Mouse (Mus musculus): ENCODE measurements around the gene Dqx1.

Gene Dqx1

DNA sequence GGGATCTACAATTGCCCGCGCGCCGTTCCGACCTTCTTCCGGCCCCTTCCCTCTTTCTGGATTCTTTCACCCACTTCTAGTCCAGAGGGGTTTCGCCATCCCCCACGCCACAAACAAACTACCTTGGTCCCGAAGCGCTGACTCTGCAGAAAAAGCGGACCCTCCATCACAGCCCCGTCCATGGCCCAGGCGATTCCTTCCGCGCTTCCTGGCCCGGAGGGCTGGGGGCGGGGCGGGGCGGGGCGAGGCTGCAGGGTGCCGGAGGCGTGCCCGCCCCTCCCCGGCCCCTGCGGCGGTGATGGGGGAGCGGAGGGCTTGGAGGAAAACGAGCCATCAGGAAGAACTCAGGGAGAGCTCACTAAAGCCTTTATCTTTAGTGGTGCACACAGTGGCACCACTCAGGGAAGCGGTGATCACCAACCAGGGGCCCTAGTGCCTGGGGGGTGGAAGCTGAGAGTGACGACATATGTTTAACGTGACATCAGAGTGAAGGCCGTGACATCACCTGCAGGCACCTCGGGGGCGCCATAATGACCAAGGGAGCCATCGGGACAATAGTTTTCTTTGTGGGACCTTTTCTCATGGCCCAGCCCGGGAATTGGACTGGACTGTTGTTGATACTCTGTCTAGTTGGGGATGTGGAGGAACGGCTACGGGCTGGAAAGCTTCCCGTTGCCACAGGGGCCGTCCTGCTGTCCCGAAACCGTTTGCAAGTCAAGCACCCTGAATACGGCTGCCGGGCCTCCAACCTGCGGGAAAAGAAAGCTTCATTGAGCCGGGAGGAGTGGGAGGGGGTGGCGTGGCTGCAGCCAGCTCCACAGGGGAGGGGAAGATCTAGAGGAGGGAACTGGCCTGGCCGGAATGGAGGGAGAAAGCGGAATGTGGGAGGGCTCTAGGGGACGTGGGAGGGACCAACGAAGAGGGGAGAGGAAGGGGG, 24.1 kb upstream of the Dqx1 start, which contains the start of the genes Dok1 and Loxl3:
Dok1 (minus strand) TSS at position 223 of the 937 bp plus-strand sequence.
Loxl3 (plus strand) TSS at position 925 of the 937 bp plus-strand sequence.
- DNase-seq: peak; percentile 43

- DNase-seq: no peak
These were observed 23.1 kb upstream of the Dqx1 start for GRCm38 (mm10) chr6:83034463-83035055.

DNA sequence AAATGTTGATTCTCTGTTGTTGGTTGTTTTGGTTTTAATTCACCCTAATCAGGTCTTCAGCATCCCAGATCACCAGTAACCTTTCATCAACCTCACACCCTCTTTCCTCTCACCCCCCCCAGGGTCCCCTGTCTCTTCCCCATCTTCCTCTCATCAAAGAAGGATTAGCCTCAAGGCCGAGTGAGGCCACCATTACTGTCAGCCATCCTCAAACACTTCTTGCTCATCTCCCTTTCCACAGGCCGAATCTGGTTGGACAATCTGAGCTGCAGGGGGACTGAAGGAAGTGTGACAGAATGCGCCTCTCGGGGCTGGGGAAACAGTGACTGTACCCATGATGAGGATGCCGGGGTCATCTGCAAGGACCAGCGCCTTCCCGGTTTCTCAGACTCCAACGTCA, 20.5 kb upstream of the Dqx1 start:
- DNase-seq: no peak

GRCm38 (mm10) chr6:83038496-83039012, 19.1 kb upstream of the Dqx1 start:
- DNase-seq: peak; percentile 92

DNA sequence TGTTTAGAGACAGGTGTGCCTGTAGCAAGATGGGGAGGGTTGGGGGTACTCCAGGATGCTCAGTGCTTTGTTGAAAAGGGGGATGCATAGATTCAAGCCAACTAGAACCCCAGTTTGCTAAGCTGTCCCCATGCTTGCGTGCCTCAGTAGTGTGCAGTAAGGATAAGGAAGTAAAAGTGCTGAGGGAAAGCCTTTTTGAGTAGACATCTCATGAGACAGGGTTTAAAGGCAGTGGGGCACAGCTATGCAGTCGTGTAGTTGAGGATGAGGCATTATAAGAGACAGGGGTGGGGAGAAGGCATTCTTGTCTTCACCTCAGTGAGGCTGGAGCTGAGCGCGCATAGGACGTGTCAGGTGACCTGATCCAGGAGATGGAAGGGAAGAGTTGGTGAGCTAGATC, 17.0 kb upstream of the Dqx1 start:
- no peak for DNase-seq

DNA sequence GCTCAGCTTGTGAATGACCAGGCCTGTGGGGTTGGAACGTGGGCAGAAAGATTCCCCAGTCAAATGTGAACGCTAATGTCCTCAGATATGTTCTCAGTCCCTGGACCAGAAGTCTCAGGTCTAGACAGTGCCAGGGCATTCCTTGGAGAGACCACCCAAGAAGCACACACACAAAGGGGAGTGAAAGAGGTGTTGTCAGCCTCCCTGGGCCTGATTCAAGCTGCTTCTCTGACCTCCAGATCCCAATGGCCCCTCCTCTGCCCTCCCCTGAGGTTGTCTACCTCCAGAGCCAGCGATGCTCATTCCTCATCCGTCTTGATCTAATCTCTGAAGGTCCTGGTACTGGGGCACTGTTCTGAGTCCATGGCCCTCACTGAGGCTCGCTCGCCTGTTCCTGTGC, 14.1 kb upstream of the Dqx1 start:
- no peak for DNase-seq

DNA sequence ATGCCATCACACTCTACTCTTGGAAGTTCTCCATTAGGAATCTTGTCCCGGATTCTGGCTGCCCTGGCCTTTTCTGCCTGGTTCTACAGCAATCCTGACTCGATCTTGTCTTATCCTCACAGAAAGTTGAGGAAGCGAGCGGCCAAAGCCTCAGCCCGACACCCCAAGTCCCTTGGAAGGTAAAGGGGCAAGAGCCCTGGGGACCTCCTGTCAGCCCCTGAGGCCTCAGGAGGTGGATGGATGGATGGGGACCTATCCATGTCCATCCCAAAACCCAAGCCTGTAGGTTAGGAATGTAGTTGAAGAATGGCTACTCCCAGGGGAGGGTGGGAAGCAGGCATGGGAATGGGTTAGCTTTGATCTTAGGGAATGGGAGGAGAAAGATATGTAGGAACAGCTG, 13.7 kb upstream of the Dqx1 start:
- DNase-seq: no peak

DNA sequence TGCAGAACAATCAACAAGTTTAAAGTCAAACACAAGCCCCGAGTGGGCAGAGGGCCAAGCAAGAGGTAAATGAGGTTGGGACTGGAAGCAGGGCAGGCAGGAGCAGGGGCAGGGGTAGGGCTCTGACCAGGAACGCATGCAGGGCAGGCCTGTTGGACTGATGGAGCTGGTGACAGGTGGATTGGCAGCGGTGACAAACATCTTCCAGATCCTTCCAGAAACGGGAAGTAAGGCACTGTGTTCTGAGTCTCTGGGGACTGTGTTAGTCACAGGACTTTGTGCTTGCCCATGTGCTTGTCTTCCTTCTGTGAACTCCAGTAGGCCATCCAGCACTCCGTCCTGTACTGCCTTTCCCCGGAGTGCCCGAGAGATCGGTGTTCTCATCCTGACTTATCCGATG, 12.9 kb upstream of the Dqx1 start:
- DNase-seq: no peak

DNA sequence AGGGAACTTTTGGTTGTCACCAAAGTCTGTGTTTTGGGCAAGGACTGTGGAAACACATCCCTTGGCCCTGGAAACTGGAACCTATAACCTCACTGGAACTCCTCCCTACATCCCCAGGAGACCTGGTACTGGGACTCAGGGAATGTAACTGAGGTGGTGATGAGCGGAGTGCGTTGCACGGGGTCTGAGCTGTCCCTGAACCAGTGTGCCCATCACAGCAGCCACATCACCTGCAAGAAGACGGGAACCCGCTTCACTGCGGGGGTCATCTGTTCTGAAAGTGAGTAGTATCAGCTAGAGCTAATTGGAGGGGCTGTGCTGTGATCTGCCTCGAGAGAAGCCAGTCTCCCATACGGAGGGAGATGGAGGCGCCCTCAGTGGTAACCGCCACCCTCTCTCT, 8.3 kb upstream of the Dqx1 start:
- no peak for DNase-seq

DNA sequence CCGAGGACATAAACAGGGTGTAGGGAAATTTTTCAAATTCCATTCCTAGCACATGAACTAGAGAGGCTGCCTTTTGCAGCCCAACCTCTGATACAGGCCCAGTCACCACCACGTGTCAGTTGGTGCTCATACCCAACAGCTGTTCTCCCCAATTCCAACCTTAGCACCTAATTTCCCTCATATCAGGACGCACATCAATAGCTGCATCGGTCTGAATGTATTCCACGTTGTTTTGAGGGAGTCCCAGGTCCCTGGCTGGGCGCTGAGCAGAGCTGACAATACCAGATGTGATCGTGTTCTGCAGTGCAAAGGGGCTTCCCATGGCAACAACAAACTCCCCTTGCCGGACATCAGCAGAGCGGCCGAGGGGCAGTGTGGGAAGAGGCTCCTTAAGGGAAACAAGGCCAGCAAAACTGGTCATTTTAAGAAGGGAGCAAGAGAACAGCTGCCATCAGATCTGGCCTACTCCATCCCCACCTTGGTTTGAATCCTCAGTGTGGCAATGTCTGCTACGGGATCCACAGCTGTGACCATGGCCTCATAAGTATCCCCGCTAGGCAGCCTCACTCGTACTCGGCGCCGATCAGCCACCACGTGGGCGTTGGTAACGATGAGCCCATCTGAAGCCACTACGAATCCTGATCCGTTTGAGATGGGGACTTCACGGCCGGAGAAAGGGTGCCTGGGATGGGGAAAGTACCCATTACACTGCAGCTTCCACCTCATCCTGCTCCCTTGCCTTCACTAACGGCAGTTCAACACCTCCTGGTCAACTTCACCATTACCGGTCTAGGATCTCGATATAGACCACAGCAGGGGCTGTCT, 4.3 kb upstream of the Dqx1 start:
- no peak for DNase-seq

DNA sequence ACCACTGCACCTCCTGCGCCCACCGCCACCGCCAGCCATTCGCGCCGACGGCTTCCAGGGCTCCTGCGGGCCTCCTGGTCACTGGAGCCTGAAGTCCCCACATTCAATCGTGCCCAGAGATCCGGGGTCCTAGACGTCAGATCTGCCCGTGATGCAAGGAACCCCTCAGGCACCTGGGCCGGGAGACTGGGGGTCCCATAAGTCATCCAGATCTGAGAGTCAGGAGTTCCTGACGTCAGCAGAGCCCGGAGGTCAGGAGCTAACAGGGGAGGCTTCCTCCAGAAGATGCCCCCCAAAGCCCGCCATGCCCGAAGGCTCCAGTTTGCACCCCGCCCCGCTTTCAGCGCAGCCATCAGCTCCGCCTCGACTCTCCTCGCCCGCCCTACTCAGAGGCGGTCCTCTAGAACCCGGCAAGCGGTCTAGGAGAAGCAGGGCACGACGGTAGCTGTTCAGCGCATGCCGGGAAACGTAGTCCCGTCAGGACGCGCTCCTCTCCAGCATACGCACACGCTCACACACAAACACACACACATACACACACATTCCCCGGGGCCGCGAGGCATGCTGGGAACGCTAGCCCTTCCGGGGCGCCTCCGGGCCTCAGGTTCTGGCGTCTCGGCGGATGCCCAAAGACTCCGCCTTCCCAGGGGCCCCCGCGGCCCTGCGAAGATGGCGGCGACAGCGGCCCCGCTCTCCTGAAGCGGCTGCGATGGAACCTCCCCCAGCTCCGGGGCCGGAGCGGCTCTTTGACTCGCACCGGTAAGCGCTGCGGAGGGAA, 3.4 kb upstream of the Dqx1 start, which contains the start of gene Aup1:
Aup1 (plus strand) TSS at position 448 of the 778 bp plus-strand sequence.
- DNase-seq: peak; percentile 98

DNA sequence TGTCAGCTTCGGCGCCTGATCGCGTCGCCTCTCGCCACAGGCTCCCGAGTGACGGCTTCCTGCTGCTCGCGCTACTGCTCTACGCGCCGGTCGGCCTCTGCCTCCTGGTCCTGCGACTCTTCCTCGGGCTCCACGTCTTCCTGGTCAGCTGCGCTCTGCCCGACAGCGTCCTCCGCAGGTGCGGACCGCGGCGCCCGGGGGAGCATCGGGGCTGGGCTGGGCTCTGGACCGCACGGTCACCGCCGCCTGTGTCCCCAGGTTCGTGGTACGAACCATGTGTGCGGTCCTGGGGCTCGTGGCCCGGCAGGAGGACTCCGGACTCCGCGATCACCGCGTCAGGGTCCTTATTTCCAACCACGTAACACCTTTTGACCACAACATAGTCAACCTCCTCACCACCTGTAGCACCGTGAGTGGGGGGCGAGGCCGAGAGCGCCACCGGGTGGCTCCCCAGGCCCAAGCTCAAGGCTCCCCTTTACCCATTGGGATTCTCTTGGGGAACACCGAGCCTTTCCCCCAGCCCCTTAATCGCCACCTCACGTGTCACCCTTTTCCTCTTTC, 2.7 kb upstream of the Dqx1 start, which contains the start of gene Htra2:
Htra2 (minus strand) TSS at position 403 of the 561 bp plus-strand sequence.
- peak; percentile 44 for DNase-seq

GRCm38 (mm10) chr6:83058725-83059124, 1.1 kb downstream of the Dqx1 start:
- DNase-seq: no peak

DNA sequence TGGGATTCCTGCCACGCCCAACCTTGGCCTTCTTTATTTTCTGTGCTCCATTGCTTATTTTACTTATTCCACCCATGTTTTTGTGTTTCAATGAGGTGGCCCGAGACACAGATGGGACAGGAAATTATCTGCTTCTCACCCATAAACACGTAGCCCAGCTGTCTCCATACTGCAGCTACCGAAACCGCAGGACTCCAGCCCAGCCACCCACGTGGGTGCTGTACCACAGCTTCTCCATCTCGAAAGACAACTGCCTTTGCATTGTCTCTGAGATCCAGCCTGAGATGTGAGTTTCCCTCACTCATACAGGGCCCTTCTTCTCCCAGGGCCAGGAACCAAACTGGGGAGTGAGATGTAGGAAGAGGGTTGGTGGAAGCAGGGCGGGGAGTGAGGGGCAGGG, 8.4 kb downstream of the Dqx1 start:
- DNase-seq: no peak

GRCm38 (mm10) chr6:83066441-83066840, 8.8 kb downstream of the Dqx1 start:
- no peak for DNase-seq

- no peak for DNase-seq
These were observed 10.6 kb downstream of the Dqx1 start for GRCm38 (mm10) chr6:83068221-83068620.

DNA sequence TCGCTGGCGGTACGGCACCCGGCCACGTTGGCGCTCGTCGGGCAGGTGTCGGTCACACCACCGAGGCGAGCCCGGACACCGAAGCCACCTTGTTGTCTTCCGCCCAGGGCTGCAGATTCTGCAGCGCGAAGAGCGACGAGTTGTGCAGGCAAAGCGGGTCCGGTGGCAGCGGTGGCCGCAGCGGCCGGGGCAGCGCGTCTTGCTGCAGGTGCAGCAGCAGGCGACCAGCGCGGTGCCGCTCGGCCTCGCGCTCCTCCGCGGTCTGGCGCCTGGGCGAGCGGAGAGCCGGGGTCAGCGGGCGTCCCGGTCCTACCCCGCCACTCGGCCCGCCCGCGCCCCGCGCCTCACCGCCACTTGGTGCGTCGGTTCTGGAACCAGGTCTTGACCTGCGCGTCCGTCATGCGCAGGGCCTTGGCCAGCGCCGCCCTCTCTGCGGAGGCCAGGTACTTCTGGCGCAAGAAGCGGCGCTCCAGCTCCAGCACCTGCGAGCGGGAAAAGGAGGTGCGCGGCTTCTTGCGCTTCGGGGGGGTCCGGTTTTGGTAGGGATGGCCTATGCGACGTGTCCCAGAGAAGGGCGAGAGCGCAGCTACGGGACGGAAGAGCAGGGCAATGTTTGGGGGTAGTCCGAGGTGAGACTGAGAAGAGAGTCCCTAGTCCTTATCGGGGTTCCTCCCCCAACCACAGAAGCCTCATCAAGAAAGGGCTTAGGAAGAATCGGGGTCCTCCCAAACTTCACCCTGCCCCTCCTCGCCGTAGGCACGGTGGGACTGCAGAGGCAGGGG, 11.3 kb downstream of the Dqx1 start:
- DNase-seq: no peak

GRCm38 (mm10) chr6:83069488-83070246, 12.0 kb downstream of the Dqx1 start:
- no peak for DNase-seq

DNA sequence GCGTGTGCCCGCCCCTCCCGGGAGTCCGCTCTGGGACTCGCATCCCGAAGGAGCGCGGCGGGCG, 12.4 kb downstream of the Dqx1 start, which contains the start of gene Tlx2:
Tlx2 (minus strand) TSS at position 47 of the 64 bp plus-strand sequence.
- no peak for DNase-seq

DNA sequence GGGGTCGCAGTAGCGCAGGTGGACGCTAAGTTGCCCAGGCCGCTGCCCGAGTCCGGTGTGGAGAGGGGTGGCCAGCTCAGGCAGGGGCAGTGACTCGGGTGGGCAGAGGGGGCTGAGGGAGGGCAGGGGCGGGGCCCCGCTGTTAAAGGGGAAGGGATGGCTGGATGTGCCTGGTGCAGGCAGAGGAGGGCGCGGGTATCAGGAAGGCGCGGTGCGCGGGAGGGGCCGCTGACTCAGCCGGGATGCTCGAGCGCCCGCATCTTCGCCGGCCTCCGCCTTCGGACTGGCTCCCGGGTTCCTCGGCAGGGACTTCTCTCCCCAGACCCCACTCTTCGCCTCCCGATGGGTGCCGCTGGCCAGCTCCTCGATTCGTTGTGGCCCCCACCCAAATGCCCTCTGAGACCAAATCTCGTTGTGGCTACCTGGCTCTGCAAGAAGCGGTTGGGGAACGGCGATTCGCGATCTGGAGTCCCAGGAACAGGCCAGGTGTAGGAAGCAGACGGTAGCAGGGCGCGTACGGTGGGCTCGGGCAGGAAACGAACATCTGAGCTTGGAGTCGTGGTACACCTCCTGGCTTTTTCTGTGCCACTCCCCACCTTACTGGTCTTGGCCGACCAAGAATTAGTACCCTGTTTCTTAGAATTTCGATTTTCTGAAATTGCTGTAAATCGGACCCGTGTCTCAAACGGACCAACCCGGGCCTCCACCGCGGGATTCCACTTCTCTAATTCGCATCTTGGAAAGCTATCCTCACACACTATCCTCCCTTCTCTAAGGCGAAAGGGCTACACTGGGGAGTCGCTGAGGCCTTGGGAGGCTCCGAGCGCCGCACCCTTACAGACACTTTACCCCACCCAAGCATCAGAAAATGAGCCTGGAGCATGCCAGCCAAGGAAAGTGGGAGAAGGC, 12.9 kb downstream of the Dqx1 start:
- no peak for DNase-seq
